Mouse (Mus musculus): ENCODE results near the gene Frmpd1.
A peak's percentile ranks its signal among the peaks of the same experiment; 100 is the strongest.

The Frmpd1 gene

DNA sequence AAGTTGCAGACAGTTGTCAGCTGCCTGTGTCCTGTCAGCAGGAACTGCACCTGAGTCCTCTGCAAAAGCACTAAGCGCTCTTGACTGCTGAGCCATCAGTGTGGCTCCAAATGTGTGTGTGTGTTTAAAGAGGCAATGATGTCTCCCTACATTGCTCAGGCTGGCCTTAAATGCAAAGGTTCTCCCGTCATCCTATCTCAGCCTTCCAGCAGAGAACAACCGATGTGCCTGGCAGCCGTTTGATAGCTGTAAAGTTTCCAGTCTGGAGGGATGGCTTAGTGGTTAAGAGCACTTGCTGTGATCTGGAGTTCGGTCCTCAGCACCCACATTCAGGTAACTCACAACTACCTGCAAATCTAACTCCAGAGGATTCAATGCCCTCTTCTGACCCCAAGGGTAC is 56.7 kb downstream of the Frmpd1 start:
- no peak for DNase-seq

DNA sequence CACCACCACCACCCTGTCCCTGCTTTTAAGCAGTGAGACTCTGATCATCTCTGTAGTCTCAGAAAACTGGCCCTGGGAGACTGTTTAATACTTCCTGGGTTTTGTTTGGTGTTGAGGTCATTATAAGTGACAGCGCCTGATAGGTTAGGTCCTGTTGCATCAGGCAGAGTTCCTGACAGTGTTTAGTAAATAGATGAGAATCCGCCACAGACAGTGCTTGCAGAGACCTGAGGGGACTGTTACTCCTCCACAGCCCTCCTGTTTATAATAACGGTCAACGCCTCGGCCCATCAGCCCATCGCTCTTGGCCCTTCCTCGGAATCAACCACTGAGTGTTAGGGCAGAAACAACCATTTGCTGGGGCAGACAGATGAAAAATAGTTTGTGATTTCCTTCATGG is 57.5 kb downstream of the Frmpd1 start:
- no peak for DNase-seq

DNA sequence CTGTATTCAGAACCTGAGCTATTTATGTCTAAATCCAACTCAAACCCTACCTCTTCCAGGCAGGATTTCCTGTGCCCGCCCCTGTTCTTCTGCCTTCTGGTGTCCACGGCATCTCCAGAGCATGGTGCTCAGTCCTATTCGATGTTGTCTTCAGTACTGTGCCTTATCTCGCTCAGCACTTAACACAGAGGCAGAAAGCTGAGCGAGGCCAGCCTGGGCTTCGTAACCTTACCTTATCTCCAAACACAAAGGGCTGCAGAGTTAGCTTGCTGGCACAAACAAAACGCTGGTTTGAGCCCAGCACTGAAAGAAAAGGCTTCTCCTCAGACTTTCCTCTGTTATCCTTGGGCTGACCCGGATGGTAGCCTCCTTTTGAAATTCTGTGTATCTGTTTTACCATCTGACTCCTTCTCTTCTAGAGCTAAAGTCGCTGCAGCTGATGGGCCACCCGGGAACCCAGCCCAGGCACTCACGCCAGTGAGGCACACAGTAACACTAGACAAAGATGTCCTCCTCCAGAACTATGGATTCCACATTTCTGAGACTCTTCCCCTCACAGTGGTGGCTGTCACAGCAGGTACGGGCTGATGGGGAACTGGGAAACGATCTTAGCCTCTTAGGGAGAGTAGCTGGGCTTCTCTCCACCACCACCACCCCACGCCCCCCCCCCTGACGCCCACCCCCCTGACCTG is 58.7 kb downstream of the Frmpd1 start:
- DNase-seq = no peak

DNA sequence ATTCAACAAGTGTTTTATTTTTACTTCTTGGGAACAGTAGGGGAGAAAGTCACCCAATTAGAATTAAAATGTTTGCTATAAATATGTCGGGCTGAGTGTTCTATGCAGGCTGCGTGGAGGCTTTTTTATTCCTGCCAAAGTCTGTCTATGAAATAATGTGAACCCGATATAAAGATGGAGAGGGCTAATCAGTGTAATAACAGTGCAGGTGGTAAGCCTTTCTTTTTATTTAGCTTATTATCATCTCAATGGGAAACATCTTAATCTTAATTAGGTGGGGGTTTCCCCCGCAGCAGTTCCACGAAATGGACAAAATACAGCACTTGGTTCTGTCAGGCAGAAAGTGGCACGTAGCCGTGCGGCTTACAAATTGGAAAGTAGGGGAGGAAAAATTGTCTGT is 66.6 kb downstream of the Frmpd1 start:
- DNase-seq = no peak

DNA sequence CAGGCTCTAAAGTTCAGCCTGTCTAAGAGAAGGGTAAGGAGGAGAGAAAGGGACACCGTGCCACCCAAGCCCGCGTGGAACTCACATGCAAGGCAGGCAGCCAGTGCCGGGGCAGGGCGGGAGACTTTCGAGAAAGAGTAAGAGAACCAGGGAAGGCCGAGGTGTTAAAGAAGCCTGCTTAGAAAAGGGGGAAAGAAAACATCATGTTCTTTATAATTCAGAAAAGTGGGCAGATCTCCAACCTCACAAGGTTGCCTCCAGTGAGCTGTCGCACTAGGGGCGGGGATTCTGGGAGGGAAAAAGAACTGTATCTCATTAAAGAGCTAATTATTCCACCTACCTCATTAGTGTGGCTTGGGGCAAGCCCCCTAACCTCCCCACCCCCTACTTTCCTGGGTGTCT is 68.2 kb downstream of the Frmpd1 start:
- DNase-seq = no peak

DNA sequence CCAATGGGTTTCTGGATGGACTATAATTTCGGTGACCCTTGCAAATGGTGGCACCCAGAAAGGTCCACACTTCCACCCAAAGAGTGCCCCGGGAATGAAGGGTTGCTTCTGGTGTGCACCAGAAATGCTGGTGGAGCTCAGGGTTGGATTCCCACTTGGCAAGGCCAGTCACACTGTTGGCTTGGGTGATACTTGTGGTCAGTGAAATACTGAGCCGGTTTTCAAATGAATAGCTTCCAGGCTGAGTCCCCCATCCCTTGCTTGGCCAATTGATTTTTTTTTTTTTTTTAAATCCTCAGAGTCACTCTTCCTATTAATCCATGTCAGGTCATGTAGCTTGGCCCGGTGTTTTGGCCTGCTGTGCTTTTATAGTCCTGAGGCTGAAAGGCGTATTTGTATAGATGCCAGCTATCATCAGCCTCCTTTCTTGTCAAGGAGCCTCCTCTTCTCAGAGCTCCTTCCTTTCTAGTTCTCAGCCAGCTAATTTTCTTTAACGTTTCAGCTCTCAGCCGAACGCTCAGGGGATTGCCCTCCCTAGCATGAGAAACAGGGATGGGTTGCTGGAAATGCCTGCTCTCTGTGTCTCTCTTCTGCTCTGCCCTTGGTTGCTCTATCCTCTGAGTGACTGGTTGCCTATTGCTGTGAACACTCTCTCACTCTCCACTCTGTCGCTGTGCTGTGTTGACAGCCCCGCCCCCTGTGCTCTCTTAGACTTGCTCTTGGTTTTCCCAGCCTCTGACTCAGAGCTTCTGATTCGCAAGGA is 69.3 kb downstream of the Frmpd1 start:
- no peak for DNase-seq

DNA sequence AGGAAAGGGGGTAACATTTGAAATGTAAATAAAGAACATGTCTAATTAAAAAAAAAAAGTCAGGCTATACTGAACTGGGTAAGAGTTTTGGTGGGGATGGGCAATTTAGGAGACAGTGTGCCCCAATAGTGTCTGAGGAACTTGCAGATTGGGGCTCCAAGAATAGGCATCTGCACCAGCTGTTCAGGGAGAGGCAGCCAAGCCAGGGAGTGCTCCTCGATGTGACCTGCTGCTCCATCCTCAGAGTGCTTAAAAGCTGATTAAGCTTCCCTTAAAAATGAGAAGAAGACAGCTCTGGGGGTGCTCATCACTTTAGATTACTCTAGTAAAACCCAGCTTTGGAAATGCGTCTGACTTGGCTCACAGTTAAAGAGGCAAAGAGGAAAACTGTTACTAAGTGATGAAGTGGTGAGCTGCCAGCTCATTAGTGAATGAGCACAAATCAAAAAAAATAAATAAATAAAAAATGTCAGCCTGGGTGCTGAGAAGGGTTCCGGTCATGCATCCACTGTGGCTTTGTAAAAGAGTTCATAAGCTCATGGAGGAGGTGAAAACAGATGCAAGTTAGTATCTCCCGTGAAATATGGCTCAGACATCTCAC is 74.7 kb downstream of the Frmpd1 start:
- DNase-seq = no peak

DNA sequence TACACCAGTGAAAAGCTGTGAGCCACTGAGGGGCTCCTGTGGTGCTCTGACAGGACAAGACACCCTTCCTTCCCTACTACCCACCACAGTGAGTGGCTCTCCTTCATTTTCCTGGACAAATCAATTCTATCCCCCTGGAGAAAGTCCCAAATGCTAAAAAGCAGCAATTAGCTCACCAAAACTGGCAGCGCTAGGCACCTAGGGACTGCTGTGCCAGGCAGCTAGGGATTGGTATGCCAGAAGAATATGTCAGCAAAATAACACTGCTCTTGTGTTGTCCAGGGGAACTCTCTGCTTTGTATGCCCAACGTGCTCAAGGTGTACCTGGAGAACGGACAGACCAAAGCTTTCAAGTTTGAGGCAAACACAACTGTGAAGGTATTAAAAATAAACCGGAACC is 76.9 kb downstream of the Frmpd1 start:
- DNase-seq = no peak

DNA sequence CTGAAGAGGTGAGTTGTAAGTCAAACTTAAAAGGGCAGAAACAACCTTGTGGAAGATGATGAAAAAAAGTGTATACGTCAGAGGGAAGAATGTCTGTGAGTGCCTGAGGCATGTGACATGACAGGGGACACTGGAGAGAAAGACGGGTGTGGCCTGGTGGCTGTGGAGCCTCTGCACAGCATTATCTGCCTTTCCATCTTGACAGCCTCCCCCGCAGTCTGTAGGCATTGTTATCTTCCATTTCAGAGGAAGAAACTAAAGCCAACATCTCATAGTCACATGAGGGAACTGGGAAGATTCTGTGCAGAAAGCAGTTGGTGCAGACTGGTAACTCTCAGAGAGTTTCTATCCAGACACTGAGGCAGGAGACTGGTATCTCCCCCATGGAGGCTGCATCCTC is 83.2 kb downstream of the Frmpd1 start:
- no peak for DNase-seq

DNA sequence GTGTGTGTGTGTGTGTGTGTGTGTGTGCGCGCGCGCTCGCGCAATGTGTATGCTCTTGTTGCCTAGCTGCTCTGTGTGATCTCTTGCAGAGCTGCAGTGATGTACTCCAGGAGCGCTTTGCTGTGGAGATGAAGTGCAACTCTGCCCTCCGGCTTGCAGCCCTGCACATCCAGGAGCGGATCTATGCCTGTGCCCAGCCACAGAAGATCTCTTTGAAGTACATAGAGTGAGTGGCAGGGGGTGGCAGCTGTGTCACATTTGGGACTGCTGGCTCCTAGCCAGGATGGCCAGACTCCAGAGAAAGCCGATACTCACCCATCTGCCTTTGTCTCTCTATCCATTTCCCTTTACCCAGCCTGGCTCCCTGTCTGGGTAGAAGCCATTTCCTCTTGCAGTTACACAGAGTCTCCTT is 86.4 kb downstream of the Frmpd1 start:
- no peak for DNase-seq

DNA sequence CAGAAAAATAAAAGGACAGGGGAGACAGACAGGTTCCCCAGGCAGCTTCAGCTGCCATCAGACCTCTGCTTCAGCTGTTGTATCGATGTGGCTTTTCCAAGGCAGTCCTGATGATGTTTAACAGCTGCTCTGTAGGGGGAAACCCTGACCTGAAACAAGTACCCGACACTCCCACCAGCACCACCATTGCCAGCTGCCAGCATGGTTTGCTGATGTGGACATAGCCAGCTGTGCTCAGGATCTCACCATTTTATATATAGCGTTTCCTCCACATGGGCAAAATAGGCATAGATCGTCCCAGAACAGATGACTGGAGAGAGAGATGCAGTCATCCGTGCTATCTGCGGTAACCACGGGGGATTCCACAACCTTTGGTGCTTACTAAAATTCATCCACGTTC is 91.1 kb downstream of the Frmpd1 start:
- no peak for DNase-seq

DNA sequence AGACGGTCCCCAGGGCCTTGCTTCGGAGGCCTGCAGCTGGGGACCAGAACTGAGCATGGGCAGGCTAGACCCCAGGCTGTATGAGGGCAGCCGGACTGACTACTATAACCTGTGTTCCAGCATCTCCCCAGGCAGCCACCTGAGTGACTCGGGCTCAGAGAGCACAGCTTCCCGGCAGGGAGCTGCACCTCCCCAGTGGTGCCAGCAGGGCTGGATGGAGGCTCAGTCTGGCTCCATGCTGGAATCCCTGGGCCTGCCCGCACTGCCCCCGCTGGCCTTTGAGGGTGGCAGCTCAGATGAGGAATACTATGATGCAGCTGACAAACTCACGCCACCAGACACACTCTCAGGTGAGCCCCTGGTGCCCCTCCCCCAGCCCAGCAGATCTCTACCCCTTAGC is 94.6 kb downstream of the Frmpd1 start:
- no peak for DNase-seq

DNA sequence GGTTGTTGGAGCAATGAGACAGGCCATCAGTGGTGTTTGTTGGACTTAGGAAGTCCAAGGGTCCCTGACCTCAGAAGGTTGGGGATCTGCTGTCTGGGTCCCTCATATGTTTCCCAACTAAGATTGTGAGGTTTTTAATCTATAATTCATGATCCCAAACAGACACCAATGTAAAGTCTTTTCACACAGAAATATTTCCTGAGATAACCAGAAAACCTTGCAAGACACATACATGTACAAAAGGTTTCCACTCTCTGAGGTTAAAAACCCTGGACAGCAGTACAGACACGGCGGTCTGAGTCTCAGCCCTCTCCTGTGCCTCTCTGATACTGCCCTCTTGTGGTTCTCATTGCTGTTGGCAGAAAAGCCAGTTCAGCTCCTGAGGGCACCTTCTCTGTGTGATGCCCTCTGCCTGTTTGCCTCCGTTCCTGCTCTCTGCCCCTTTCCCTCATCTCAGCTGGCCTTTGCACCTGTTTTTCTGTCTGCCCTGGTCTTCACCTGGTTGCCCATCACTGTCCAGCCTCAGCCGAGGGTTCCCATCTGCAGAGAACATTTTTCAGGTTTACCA is 95.4 kb downstream of the Frmpd1 start:
- DNase-seq = peak; percentile 50

DNA sequence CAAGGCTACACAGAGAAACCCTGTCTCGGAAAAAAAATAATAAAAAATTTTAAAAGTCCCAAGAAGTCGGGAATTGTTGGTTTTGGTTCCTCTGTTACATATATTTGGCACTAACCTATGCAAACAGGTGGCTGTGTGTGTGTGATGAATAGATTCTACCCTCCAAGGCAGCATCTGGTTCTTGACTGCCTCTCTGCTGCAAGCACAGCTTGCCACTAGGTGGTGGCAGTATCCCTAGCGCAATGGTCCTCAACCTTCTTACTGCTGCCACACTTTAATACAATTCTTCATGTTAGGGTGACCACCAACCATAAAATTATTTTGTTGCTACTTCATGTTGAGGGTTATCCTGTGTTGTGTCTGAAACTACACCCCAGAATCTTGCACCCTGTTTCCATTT is 101.6 kb downstream of the Frmpd1 start:
- DNase-seq = no peak

DNA sequence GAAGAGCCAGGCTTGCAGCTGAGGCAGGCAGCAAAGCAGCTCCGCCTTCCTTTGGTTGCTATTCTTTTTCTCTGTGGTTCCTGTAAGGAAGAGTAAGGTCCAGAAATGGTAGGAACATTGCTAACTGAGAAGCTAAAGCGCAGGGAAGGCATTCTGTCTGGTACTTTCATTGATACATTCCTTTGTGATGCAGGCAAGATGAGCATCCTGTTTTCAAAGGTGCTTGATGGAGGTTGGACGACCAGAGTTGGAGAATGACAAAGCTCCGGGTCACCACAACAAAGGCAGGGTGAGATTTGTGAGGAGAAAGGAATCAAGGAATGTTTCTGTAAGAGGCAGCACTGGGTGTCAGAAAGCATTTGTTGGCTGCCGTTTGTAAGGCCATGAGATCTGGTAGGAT is 103.2 kb downstream of the Frmpd1 start:
- DNase-seq = no peak

DNA sequence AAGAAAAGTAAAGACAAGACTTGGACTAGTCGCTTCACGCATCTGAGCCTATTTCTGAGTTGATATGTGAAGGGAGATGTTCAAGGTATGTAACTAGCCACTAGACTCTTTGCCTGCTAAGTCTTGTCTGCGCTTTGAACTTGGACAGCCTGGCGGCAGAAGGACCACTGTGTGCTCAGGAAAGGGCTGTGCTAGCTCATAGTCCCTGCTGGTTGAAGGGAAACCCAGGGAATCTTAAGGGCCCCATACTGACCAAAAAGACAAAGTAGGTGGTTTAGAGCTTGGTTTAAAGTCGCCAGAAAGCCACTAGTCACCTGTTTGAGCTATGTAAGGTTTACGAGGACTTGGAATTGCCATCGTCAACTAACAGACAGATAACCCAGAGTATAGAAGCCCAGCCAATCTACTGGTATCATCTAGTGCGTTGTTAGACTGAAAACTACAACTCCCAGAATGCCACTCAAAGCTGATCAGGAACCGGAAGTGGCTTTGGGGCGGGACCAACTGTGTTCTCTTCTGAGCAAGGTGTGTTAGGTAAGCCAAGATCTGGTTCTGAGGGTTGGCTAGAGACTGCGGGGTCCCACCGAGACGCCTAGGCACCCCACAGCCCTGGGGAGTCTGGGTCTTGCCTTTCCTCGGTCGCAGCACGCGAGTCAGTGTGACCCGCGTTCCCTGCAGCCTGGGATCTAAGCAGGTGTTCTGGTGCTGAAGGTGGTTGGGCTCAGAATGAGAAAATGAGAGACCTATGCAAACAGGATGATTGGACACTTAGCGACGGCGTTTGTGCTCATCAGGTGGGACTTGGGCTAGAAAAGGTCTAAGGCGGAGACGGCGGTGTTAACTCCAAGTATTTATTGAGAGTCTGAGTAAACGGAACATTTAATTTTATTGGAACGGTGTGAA is 112.2 kb downstream of the Frmpd1 start, which contains the start of gene Trmt10b:
Gene Trmt10b (plus strand): TSS at position 466 of the 903 bp plus-strand sequence.
- DNase-seq = peak; percentile 79

DNA sequence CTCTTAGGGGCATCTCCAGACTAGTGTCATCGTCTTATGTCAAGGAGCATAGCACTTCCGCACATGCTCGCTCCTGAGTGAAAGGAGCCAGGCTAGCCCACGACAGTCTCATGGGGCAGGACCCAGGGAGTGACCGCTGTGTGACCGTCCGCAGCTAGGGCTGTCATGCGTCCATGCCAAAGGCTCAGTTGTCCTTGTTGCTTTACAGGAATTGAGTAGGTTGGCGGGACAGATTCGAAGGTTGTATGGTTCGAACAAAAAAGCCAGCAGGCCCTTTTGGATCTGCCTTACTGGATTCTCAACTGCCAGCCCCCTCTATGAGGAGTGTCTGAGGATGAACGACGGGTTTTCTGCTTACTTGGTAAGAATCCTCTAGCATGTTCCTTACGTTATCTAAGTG is 120.9 kb downstream of the Frmpd1 start:
- DNase-seq = no peak

DNA sequence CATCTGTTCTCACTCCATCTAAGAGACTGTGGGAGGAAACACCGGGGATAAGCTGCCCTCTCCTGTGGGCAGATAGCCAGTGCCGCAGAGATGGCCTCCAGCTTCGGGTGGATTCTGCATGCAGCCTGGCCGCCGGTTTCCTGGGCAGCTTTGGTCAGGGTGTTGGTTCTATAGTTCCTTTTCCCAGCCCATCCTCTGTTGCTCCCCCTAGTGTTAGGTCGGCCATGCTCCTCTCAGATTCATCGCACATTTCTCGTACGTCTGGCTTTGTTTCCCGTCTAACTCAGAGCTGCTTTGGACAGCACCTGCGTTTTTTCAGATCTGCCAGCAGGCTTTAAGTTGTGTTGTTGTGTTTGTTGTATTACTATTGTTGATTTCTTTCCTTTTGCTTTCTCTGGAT is 123.4 kb downstream of the Frmpd1 start:
- peak; percentile 11 for DNase-seq

DNA sequence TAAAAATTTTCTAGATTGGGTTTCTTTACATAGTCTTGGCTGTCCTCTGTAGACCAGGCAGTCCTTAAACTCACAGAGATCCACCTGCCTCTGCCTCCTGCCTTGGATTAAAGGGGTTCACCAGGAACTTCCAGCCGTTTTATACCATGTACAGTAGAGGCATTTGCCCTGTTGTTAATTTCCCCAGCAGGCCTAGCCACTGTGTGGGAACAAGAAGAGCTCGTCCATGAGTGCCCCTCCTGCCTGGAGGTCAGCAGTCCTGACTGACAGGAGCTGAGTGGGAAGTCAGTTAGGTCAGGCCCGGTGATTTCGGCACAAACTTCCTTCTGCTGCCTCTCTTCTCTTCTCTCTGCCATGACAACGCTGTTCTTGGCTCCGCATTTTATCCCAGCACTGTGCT is 123.9 kb downstream of the Frmpd1 start:
- no peak for DNase-seq

DNA sequence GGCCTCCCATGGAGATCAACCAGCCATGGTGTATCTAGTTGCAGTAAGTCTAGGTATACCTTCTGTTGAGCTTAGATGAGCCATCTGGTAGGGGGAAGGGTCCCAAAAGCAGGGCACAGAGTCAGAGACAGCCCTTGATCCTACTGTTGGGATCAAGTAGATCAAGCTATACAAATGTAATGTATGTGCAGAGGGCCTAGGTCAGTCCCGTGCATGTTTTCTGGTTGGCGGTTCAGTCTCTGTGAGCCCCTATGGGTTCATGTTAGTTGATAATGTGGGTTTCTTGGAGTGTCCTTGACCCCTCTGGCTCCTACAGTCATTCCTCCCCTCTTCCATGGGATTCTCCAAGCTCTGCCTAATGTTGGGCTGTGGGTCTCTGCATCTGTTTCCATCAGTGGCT is 126.4 kb downstream of the Frmpd1 start:
- DNase-seq = no peak

DNA sequence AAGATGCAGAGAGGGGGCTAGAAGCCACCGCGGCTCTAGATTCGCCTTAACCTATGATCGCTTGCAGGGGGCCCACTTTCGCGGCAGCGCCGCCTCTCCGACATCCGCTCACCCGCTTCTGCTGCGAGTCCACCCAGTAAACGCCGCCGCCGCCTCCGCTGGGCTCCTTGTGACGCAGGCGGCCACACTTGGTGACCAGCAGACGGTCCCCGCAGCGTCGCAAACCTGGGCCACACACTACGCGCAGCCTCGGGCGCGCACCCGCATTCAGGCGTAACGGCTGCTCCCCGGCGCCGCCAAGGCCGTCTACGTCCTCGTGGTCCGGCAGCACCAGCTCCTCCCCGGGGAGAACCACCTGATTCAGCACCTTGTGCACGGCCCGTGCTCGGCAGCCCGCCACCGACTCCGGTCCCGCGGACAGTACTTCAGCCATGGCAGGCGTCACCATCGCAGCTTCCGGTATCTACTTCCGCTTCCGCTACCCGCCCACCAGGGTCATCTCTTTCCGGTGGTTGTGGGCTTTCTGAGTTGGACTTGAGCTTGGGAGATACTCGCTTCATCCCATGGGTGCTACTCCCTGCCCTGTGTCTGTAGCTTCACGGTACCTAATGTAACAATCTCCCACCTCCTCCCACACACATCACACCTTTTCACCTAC is 135.6 kb downstream of the Frmpd1 start:
- DNase-seq = peak; percentile 88

DNA sequence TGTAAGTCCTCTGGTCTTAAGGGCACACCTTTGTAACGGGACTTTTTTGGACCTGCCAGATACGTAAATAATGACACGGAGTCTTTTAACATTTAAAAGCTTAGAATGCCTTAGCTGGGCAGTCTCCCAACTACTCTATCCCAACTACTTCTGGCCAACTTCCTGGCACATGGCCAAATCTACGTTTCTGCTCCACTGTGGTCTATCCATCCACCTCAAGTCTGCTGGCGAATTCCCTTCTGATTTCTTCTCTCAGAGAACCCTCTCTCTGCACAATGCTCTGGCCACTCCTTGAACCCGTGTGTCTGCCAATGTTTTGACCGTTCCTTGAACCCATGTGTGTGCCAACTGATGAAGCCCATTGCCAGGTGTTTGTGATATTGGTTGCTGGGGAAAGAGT is 146.5 kb downstream of the Frmpd1 start:
- DNase-seq = no peak
